Mouse (Mus musculus) lung, embryonic 14.5 days (tissue): ENCODE data around the gene Stat5b. TPM values are rescaled to one million over a fixed set of nuclear protein-coding genes. Genes with fewer than 3 reads are reported as not detected.

ENCODE experiments used
- ATAC-seq: fragments of 200-750 bp; cut with Nextera tagmentation; 2 replicates; pipeline ENCODE4 v1.8.0; 2017; ENCODE audit warnings: mild to moderate bottlenecking, moderate TSS enrichment, moderate library complexity; ENCODE audit not compliant: insufficient read depth
- DNase-seq: peaks from one replicate; pipeline ENCODE4 v3.0.0-alpha.2; 2015
- H3K27ac ChIP-seq: fragments of 300-500 bp; sonication (generic); 2 replicates; pipeline ENCODE4 v1.5.1; 2014; ENCODE audit warnings: low read depth, mild to moderate bottlenecking, moderate library complexity
- H3K27me3 ChIP-seq: fragments of 300-500 bp; sonication (generic); 2 replicates; pipeline ENCODE4 v1.6.1; 2014; ENCODE audit warnings: low read length, control low read depth; ENCODE audit not compliant: insufficient read depth
- H3K36me3 ChIP-seq: fragments of 300-500 bp; sonication (generic); 2 replicates; pipeline ENCODE4 v1.6.1; 2014; ENCODE audit warnings: control low read depth; ENCODE audit not compliant: insufficient read depth
- H3K4me1 ChIP-seq: fragments of 300-500 bp; sonication (generic); 2 replicates; pipeline ENCODE4 v1.6.1; 2014; ENCODE audit warnings: antibody characterized with exemption, control low read depth; ENCODE audit not compliant: insufficient read depth
- H3K4me2 ChIP-seq: fragments of 300-500 bp; sonication (generic); 2 replicates; pipeline ENCODE4 v1.6.1; 2014; ENCODE audit warnings: mild to moderate bottlenecking
- H3K4me3 ChIP-seq: fragments of 300-500 bp; sonication (generic); 2 replicates; pipeline ENCODE4 v1.5.1; 2014; ENCODE audit warnings: low read depth, low read length
- H3K9ac ChIP-seq: fragments of 300-500 bp; sonication (generic); 2 replicates; pipeline ENCODE4 v1.6.1; 2014
- H3K9me3 ChIP-seq: fragments of 300-500 bp; sonication (generic); 2 replicates; pipeline ENCODE4 v1.6.1; 2016; ENCODE audit warnings: low read depth, low read length, control low read depth
- CTCF ChIP-seq: IDR thresholded peaks from 2 replicates; pipeline ENCODE4 v1.5.1; 2016; ENCODE audit warnings: antibody characterized with exemption, low read depth
- WGBS: fragments of 180-500 bp; shearing (Covaris S2); extraction: QIAGEN DNeasy Blood & Tissue Kit; methylation state at CpG from one replicate; pipeline ENCODE4 v1.1.7; 2014; 5-methylcytosine and 5-hydroxymethylcytosine counted together
- polyA plus RNA-seq: library from polyadenylated mRNA; unstranded; fragments of >200 nt; fragmentation: Nextera tagmentation; extraction: Ambion mirVana; gene quantifications from 2 replicates; pipeline ENCODE4 v1.2.1, GENCODE M21; 2014

Gene Stat5b
- polyA plus RNA-seq, 1 experiment from 2014 or later, result 26.6 TPM

DNA sequence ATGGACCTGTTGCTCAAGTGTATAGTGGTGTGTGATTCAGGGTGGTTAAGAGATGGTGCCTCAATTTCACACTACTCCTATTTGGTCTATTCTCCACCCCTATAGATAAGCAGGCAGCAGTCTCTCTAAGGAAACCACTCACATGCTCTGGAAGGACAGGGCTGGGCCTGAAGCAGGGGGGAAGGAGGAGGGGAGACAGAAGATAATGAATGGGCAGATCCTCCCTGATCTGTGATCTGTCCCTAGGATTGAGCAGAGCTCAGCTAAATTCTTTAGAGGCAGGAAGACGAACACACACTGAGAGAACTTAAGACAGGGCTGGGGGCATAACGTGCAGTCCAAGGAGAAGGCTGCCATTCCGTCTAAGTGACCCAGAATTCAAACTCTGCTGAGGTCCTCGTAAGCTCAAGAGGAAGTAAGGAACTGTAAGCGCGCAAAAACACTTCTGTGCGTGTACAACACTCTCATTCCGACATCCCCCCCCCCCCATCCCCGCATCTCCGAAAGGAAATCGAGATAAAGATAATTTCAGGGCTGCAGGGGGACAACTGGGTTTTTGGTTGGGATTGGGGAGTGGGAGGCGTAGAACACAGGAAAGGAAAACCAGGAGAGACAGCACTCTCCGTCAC is 113.3 kb downstream of the Stat5b start:
- 0 out of 2 replicates have a peak, but pooled peaks cover 9% of the 10 kb centered on the region for H3K36me3 ChIP-seq
- no peak for TF ChIP-seq CTCF
- DNase-seq (no peak), ATAC-seq (no peak)
- H3K9me3 ChIP-seq, result no peaks in the 10 kb centered on the region
- no peaks in the 10 kb centered on the region for H3K27me3 ChIP-seq
- peak overlapping the region; percentile 90 for H3K4me3 ChIP-seq
- peak overlapping the region; percentile 84 for H3K4me2 ChIP-seq
- peak overlapping the region; percentile 56; the same call in 1 of the 2 replicates for H3K27ac ChIP-seq
- WGBS, result 1% methylated on average over 13 of the region's 13 CpGs
- H3K9ac ChIP-seq, result peak overlapping the region; percentile 90
- peaks cover 6% of the 10 kb centered on the region for H3K4me1 ChIP-seq

DNA sequence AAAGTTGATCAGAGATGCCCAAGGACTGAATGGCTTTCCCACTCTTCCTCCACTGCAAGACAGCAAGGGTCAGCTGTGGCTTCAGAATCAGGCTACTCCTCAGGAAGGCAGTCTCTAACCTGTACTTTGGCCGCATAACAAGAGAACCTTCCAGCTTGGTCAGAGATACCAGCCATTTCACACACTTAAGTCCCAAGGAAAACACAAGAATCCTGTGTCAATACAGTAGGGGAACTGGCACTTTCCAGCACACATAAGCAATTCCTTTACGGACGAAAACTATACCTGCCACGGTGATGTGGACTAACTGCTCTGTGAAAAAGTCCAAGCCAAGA is 113.8 kb downstream of the Stat5b start:
- H3K27ac ChIP-seq, result no peak overlapping the region

DNA sequence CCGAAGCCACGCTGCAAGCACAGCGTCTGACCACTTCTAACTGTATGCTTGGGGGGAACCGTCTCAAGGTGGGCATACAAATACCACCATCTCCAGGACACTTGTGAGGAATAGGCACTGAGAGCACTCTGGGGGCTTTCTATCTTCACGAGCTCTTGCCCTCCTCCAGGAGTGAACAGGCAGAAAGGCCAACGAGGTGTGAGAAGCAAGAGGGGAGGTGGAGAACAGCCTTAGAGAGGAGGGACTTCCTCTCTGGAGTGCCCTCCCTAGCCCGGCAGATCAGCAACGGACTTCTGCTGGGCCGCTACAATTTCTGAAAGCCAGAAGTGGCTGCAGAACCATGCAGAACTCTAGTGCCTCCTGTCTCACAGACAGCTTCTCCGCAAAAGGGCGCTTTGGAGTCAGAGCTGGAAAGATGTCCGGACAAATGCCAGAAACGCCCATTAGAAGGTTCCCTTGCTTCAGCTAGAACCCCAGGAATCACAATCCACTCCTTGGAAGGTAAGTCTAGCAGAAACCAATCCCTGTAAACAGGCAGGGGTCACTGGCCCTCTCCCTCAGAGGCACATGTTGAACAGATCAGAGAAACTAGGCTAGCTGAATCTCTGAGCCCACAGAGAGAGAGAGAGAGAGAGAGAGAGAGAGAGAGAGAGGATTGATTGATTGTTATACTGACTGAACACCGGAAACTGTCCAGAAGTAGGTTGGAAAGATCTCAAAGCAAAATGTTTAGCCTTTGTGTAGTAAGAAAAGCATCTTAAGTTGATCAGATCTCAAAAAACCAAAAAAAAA is 114.4 kb downstream of the Stat5b start:
- H3K36me3 ChIP-seq, result 0 out of 2 replicates have a peak, but pooled peaks cover 11% of the 10 kb centered on the region
- no peak for ATAC-seq

More for the DNA sequence above, 113.8 kb downstream of the Stat5b start:
- DNase-seq (no peak), ATAC-seq (no peak)
- 56% methylated on average over 4 of the region's 4 CpGs for WGBS
- TF ChIP-seq CTCF, result no peak
- Histone ChIP-seq H3K27me3 (no peaks in the 10 kb centered on the region), H3K9me3 (no peaks in the 10 kb centered on the region), H3K36me3 (0 out of 2 replicates have a peak, but pooled peaks cover 11% of the 10 kb centered on the region), H3K4me2 (peak overlapping the region; percentile 84), H3K4me1 (peaks cover 6% of the 10 kb centered on the region), H3K4me3 (peak overlapping the region; percentile 90), H3K9ac (peak overlapping the region; percentile 90)

DNA sequence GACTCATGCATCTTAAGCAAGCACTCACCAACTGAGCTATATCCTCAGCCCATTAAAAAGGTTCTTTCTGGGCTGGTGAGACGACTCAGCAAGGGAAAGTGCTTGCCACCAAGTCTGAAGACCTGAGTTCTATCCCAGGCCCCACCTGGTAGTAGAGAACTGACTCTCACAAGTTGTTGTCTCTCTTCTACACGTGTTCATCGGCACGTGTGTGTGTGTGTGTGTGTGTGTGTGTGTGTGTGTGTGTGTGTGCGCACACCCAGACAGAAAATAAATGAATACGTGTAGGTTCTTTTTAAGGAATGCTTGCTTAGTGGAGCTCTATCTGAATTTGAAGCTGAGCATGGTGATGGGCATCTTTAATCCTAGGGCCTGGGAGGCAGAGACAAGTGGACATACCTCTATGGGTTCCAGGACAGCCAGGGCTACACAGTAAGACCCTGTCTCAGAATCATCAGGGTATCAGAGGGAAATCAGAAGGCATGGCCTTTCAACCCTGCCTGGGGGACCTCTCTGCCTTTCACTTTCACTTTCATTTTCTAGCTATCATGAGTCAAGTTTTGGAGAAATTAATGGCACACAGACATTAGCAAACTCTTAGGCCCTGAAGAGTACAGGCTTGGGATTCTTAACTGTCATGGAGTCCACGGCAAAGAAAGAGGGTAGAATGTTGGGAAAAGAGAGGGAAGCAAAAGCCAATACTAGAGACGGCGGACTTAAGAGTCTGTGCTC is 115.2 kb downstream of the Stat5b start:
- peaks cover 6% of the 10 kb centered on the region for H3K4me1 ChIP-seq
- no peak overlapping the region; the same call in 1 of the 2 replicates for H3K9ac ChIP-seq
- WGBS, result 84% methylated on average over 9 of the region's 9 CpGs

More for the DNA sequence above, 114.4 kb downstream of the Stat5b start:
- no peak for TF ChIP-seq CTCF
- H3K27ac ChIP-seq, result 0 out of 2 replicates have a peak overlapping the region, but pooled peaks have one; percentile 36
- DNase-seq, result no peak
- no peaks in the 10 kb centered on the region for H3K27me3 ChIP-seq
- WGBS, result 64% methylated on average over 14 of the region's 14 CpGs
- peak overlapping the region; percentile 90 for H3K9ac ChIP-seq
- H3K4me2 ChIP-seq, result peak overlapping the region; percentile 84
- H3K4me1 ChIP-seq, result peaks cover 6% of the 10 kb centered on the region
- no peaks in the 10 kb centered on the region for H3K9me3 ChIP-seq
- H3K4me3 ChIP-seq, result peak overlapping the region; percentile 90

More for the DNA sequence above, 115.2 kb downstream of the Stat5b start:
- DNase-seq, result no peak
- Histone ChIP-seq H3K36me3 (0 out of 2 replicates have a peak, but pooled peaks cover 11% of the 10 kb centered on the region), H3K4me2 (peak overlapping the region; percentile 84), H3K27me3 (no peaks in the 10 kb centered on the region), H3K27ac (no peak overlapping the region), H3K9me3 (no peaks in the 10 kb centered on the region), H3K4me3 (peak overlapping the region; percentile 90)
- ATAC-seq, result no peak
- no peak for TF ChIP-seq CTCF

Other genes starting within 250 kb of the Stat5b start
- gene Nkiras2, start 231.5 kb downstream of the Stat5b start, polyA plus RNA-seq, result 60.3 and 65.4 TPM in 2 replicates
- gene Dnajc7, start 230.6 kb downstream of the Stat5b start, polyA plus RNA-seq, result 71.6 and 79.4 TPM in 2 replicates
- gene Zfp385c, start 158.3 kb downstream of the Stat5b start, polyA plus RNA-seq, result not detected in 2 replicates
- 3.1 and 3.3 TPM in 2 replicates for gene Dhx58, start 146.5 kb downstream of the Stat5b start, polyA plus RNA-seq
- 68.9 and 73.6 TPM in 2 replicates for gene Kat2a, start 138.3 kb downstream of the Stat5b start, polyA plus RNA-seq
- gene Hspb9, start 136.9 kb downstream of the Stat5b start, polyA plus RNA-seq, result 0.46 and 0.97 TPM in 2 replicates
- gene Rab5c, start 112.5 kb downstream of the Stat5b start, polyA plus RNA-seq, result 49.9 and 51.3 TPM in 2 replicates
- not detected in 2 replicates for gene Kcnh4, start 90.8 kb downstream of the Stat5b start, polyA plus RNA-seq
- gene Hcrt, start 87.8 kb downstream of the Stat5b start, polyA plus RNA-seq, result not detected in 2 replicates
- 2.3 and 2.9 TPM in 2 replicates for gene Ghdc, start 79.8 kb downstream of the Stat5b start, polyA plus RNA-seq
- gene Stat5a, start 8.6 kb upstream of the Stat5b start, polyA plus RNA-seq, result 5.4 and 5.8 TPM in 2 replicates
- gene Stat3, start 88.8 kb upstream of the Stat5b start, polyA plus RNA-seq, result 33.8 and 36.5 TPM in 2 replicates
- 137 and 143 TPM in 2 replicates for gene Cavin1, start 120.2 kb upstream of the Stat5b start, polyA plus RNA-seq
- 32.8 and 38.0 TPM in 2 replicates for gene Atp6v0a1, start 158.7 kb upstream of the Stat5b start, polyA plus RNA-seq
- 13.2 and 14.0 TPM in 2 replicates for gene Naglu, start 219.3 kb upstream of the Stat5b start, polyA plus RNA-seq
- gene Hsd17b1, start 227.7 kb upstream of the Stat5b start, polyA plus RNA-seq, result not detected in 2 replicates
- gene Coasy, start 231.8 kb upstream of the Stat5b start, polyA plus RNA-seq, result 37.9 and 38.0 TPM in 2 replicates
- 39.1 and 40.5 TPM in 2 replicates for gene Mlx, start 236.6 kb upstream of the Stat5b start, polyA plus RNA-seq
- gene Psmc3ip, start 244.7 kb upstream of the Stat5b start, polyA plus RNA-seq, result 39.9 and 44.1 TPM in 2 replicates